Mouse (Mus musculus) limb, embryonic 14.5 days (tissue): ENCODE measurements around the gene Macrod2. TPM values are rescaled to one million over a fixed set of nuclear protein-coding genes. Genes with fewer than 3 reads are reported as not detected.

Source experiments
- ATAC-seq: fragments of 200-750 bp; cut with Nextera tagmentation; 2 replicates; pipeline ENCODE4 v1.8.0; 2017; ENCODE audit warnings: low read depth, moderate number of reproducible peaks, moderate TSS enrichment; ENCODE audit not compliant: low FRiP score
- DNase-seq: peaks from one replicate; pipeline ENCODE4 v3.0.0-alpha.2; 2015; ENCODE audit warnings: low spot score
- H3K27ac ChIP-seq: fragments of 300-500 bp; sonication (generic); replicated peaks from 2 replicates; pipeline ENCODE4 v1.5.1; 2014; ENCODE audit warnings: low read depth, mild to moderate bottlenecking, low read length, moderate library complexity, mixed read lengths
- H3K27me3 ChIP-seq: fragments of 300-500 bp; sonication (generic); 2 replicates; pipeline ENCODE4 v1.6.1; 2014; ENCODE audit warnings: low read length, mixed read lengths; ENCODE audit not compliant: control insufficient read depth, insufficient read depth
- H3K36me3 ChIP-seq: fragments of 300-500 bp; sonication (generic); 2 replicates; pipeline ENCODE4 v1.6.1; 2014; ENCODE audit warnings: mild to moderate bottlenecking, low read length, moderate library complexity, mixed read lengths; ENCODE audit not compliant: control insufficient read depth, insufficient read depth
- H3K4me1 ChIP-seq: fragments of 300-500 bp; sonication (generic); 2 replicates; pipeline ENCODE4 v1.6.1; 2014; ENCODE audit warnings: antibody characterized with exemption, low read length, mixed read lengths; ENCODE audit not compliant: control insufficient read depth, insufficient read depth
- H3K4me2 ChIP-seq: fragments of 300-500 bp; sonication (generic); replicated peaks from 2 replicates; pipeline ENCODE4 v1.6.1; 2014; ENCODE audit warnings: low read depth, mild to moderate bottlenecking, low read length, moderate library complexity; ENCODE audit not compliant: severe bottlenecking
- H3K4me3 ChIP-seq: fragments of 300-500 bp; sonication (generic); replicated peaks from 2 replicates; pipeline ENCODE4 v1.5.1; 2014; ENCODE audit warnings: low read length
- H3K9ac ChIP-seq: fragments of 300-500 bp; sonication (generic); 2 replicates; pipeline ENCODE4 v1.6.1; 2014; ENCODE audit warnings: mild to moderate bottlenecking, low read depth, low read length, moderate library complexity; ENCODE audit not compliant: severe bottlenecking
- H3K9me3 ChIP-seq: fragments of 300-500 bp; sonication (generic); 2 replicates; pipeline ENCODE4 v1.6.1; 2016; ENCODE audit warnings: low read length; ENCODE audit not compliant: control insufficient read depth
- POLR2A ChIP-seq: fragments of 200-500 bp; IDR thresholded peaks from 2 replicates; pipeline ENCODE4 v1.8.0; 2012; ENCODE audit warnings: inconsistent platforms, mild to moderate bottlenecking, moderate library complexity, borderline replicate concordance; ENCODE audit not compliant: insufficient read depth, insufficient read length; ENCODE audit errors: extremely low read depth
- WGBS: fragments of 180-500 bp; shearing (Covaris S2); extraction: QIAGEN DNeasy Blood & Tissue Kit; methylation state at CpG from one replicate; pipeline ENCODE4 v1.1.7; 2014; 5-methylcytosine and 5-hydroxymethylcytosine counted together
- polyA plus RNA-seq, 2 experiments: library from polyadenylated mRNA; depleted of rRNA in 1 of 2; stranded (reverse) in 1 of 2; unstranded in 1 of 2; fragments of >200 nt; fragmentation: Nextera tagmentation in 1 of 2; extraction: Ambion mirVana in 1 of 2; gene quantifications; 2 replicates each; pipeline versions ENCODE4 v1.2.1 to v1.2.3; 2012 to 2014

Macrod2 gene
- polyA plus RNA-seq, 2 experiments: 8.5 to 24.5 TPM

GRCm38 (mm10) chr2:140772825-140773224 lies 377.7 kb downstream of the Macrod2 start:
- DNase-seq (no peak), ATAC-seq (no peak)
- Histone ChIP-seq H3K9me3 (no peaks in the 10 kb centered on the region), H3K4me1 (no peaks in the 10 kb centered on the region), H3K27ac (no peak overlapping the region), H3K36me3 (no peaks in the 10 kb centered on the region), H3K9ac (no peak overlapping the region), H3K27me3 (no peaks in the 10 kb centered on the region), H3K4me3 (no peak overlapping the region), H3K4me2 (no peak overlapping the region)
- 89% methylated on average over 6 of the region's 6 CpGs for WGBS
- TF ChIP-seq POLR2A: no peak

GRCm38 (mm10) chr2:140773456-140773855 lies 378.3 kb downstream of the Macrod2 start:
- Histone ChIP-seq H3K9ac (no peak overlapping the region), H3K27ac (no peak overlapping the region), H3K4me3 (no peak overlapping the region), H3K4me2 (no peak overlapping the region), H3K4me1 (no peaks in the 10 kb centered on the region), H3K36me3 (no peaks in the 10 kb centered on the region), H3K9me3 (no peaks in the 10 kb centered on the region), H3K27me3 (no peaks in the 10 kb centered on the region)
- ATAC-seq (no peak), DNase-seq (no peak)
- no peak for TF ChIP-seq POLR2A
- 97% methylated on average over 11 of the region's 11 CpGs for WGBS

- WGBS: 93% methylated on average over 4 of the region's 4 CpGs
- Histone ChIP-seq H3K27ac (no peak overlapping the region), H3K27me3 (no peaks in the 10 kb centered on the region), H3K36me3 (no peaks in the 10 kb centered on the region), H3K9ac (no peak overlapping the region), H3K4me1 (no peaks in the 10 kb centered on the region), H3K9me3 (no peaks in the 10 kb centered on the region), H3K4me2 (no peak overlapping the region), H3K4me3 (no peak overlapping the region)
- no peak for DNase-seq
- no peak for ATAC-seq
- no peak for TF ChIP-seq POLR2A
Observed at GRCm38 (mm10) chr2:140774808-140775370, 379.8 kb downstream of the Macrod2 start.

GRCm38 (mm10) chr2:140775448-140776101 lies 380.5 kb downstream of the Macrod2 start:
- WGBS: 69% methylated on average over 8 of the region's 8 CpGs
- Histone ChIP-seq H3K4me2 (no peak overlapping the region), H3K27me3 (no peaks in the 10 kb centered on the region)

GRCm38 (mm10) chr2:140778212-140778611 lies 383.1 kb downstream of the Macrod2 start:
- Histone ChIP-seq H3K9me3 (no peaks in the 10 kb centered on the region), H3K27ac (no peak overlapping the region), H3K36me3 (no peaks in the 10 kb centered on the region), H3K4me1 (no peaks in the 10 kb centered on the region), H3K4me3 (no peak overlapping the region), H3K27me3 (no peaks in the 10 kb centered on the region), H3K4me2 (no peak overlapping the region), H3K9ac (no peak overlapping the region)
- ATAC-seq: no peak
- WGBS: 79% methylated on average over 13 of the region's 13 CpGs
- no peak for DNase-seq
- no peak for TF ChIP-seq POLR2A

More at GRCm38 (mm10) chr2:140775448-140776101, 380.5 kb downstream of the Macrod2 start:
- Histone ChIP-seq H3K9me3 (no peaks in the 10 kb centered on the region), H3K9ac (no peak overlapping the region), H3K36me3 (no peaks in the 10 kb centered on the region), H3K27ac (no peak overlapping the region), H3K4me3 (no peak overlapping the region), H3K4me1 (no peaks in the 10 kb centered on the region)
- ATAC-seq (no peak), DNase-seq (no peak)
- no peak for TF ChIP-seq POLR2A
